Mouse (Mus musculus): ENCODE results near the gene Arhgap15. TPM values are rescaled to one million over a fixed set of nuclear protein-coding genes. Genes with fewer than 3 reads are reported as not detected.

Gene Arhgap15
- total RNA-seq, 2 experiments from 2014 or later: 6.7 to 8.0 TPM

DNA sequence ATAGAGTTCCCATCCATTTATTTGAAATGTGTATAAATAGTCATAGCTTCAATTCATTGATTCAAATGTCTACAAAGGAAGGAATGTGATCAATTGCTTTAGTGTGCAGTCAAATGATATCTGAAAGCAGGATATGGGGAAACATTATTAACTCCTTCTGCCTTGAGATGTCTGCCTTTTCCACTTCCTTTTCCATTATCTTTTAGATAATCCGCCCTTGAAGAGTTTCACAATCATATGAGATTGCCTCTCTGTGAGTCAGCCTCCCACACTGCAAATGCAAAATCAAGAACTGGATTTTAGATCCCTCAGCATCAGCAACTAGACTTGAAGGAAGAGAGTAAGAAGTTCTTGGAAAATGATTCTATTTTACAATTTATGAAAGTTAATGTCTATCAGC lies 276.1 kb downstream of the Arhgap15 start:
- no peak for DNase-seq (ENCODE audit: low spot score in 2 of 2)

DNA sequence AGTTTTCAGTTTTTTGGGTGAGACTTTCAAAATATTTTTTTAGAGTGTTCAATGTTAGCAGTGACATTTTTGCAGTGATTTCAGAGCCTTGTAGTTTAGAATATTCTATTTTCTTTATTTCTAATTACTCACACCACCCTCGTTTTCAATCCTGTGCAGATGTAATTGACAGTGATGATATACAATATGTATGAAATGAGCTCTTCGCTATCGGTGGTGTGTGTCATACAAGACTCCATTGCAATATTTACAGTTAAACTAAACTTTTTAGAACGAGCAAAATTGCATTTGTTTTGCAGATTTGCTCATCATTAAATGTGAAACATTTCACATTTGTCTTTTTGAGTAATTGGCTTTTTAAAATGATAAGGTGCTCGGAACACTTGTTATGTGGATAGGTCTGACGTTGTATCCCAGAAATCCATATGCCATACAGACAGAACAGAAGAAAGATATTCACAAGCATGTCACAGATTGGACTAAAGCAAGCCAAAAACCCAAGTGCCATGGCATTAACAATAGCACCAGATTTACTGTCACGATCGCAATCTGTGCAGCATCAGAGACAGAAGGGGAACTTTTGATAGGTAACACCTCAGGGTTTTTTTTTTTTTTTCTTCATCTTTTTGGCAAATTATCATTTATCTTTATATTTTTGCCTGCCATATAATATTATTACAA lies 280.6 kb downstream of the Arhgap15 start:
- DNase-seq (ENCODE audit: low spot score in 2 of 2): peak; percentile 14 to 32

DNA sequence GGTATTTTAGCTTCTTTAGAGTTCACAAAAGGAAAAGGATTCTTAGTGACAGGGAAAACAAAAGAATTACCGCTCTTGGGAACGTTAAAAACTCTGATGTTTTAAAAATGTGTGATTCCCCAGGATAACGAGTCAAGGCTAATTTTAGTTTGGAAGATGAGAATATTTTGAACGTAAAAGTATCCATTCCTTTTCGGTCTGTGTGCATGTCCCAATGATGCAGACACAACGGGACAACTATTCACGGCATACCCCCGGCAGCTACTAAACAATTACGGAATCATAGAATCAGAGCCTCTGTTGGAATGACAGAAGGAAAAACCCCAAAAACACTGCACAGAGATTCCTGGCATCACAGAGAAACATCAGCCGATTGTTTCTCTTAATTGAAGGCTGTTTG lies 281.2 kb downstream of the Arhgap15 start:
- peak in 1 of 2 experiments; percentile 22 for DNase-seq (ENCODE audit: low spot score in 2 of 2)

DNA sequence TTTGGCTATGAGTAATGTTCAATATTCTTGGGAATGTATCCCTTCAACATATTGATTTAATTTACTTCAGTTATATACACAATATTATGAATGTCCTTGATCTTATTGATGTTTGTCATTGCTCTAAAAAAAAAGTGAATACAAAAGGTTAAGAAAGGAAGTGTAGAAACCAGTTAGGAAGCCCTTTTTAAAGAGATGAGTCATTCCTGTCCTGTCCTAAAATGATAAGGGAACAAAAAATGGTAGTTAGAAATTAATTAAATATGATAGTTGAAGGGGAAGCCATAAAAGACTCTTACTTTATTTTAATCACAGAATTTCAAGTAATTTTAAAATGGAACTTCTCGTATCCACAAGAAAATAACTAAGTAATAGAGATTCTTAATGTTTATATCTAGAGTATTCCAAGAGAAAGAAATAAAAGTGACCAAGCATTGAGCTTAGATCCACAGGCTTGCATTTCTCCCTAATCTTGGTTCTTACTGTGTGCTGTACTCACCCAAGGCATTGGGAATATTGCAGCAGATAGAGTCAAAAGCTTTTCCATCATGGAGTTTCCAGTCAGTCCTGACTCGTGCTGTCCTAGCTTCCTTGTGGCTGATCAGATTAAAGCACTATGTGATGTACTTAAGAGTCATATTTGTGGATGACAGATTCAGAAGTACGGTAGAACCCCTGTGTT lies 291.0 kb downstream of the Arhgap15 start:
- no peak for DNase-seq (ENCODE audit: low spot score in 2 of 2)

DNA sequence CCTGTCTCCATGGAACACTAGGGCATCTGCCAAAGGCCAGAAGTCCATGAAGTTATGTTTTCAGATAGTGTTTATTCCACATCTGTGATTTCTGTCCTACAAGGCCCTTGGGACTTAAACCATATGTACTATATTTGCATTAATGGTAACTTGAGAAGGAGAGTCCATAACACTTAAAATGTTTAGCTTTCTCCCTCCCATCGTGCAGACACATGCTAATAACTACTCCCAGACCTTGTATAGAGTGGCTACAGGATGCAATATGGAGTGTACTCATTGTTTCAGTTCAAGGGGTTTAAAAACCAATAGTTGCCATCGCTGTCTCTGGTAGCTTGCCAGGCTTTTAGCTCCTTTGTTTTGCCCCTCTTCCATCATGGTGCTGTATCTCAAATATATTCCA lies 295.5 kb downstream of the Arhgap15 start:
- DNase-seq (ENCODE audit: low spot score in 2 of 2): no peak

DNA sequence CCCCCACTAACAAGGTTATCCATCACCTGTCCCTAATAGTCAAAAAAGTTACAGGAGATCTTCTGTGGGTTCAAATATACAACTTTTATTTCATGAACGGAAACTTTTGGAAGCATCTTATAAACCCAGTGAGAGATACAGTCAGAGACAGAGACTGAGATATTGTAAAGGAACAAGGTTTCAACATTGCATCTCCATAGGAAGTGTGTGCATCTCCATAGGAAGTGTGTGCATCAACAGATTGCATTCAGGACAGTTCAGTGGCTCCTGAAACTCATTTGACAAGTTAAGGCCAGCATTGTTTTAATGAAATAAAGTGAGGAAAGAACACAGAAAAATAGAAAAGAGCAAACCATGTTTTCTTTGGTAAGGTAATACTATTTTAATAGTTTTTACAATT lies 296.0 kb downstream of the Arhgap15 start:
- no peak for DNase-seq (ENCODE audit: low spot score in 2 of 2)

DNA sequence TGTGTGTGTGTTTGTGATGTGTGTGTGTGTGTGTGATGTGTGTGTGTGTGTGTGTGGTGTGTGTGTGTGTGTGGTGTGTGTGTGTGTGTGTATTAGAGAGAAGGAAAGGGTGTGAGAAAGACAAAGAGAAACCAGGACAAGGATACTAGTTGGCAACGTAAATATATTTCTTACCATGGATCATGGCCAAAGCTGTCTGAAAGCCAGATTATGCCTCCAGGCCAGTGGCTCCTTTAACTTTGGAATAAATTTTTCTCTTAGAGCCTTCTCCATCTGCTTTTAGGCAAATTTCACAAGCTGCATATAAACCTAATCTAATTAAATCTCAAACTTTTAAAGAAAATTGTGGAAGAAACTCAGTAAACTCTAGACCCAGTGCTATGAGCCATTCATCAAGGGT lies 296.6 kb downstream of the Arhgap15 start:
- DNase-seq (ENCODE audit: low spot score in 2 of 2): no peak

DNA sequence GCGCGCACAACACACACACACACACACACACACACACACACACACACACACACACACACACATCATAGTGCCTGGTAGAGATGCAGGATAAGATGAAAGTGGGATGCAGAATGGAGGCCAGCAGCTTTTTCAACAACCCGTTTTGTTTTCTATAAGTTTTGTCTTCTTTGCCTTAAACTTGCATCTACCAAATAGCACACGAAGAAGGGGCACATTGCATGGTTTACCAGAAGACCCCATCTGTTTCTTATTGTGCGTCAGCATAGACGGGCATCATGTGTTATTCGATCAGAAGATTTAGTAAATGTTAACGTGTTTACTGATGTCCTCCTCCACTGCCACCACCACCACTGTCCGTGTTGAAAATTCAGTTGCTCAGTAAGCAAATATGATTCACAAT lies 311.7 kb downstream of the Arhgap15 start:
- peak in 1 of 2 experiments; percentile 27 for DNase-seq (ENCODE audit: low spot score in 2 of 2)

DNA sequence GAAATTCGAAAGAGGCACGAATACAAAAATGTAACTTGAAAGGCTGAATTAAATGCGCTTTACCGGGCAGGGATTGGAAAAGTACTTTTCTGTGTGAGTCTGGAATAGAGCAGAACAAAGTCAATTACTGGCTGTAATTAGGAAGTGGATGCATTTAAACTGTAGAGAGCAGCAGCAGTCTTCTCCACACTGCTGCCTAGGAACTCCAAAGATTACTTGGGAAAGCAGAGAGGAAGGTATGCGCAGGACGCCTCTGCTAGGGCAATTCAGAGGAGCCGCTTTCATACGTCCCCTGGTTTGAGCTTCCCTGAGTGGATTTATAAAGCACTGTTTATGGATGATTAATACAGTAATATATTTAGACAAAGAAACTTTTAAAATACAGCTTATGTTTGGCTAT lies 312.1 kb downstream of the Arhgap15 start:
- DNase-seq (ENCODE audit: low spot score in 2 of 2): peak; percentile 25 to 26

DNA sequence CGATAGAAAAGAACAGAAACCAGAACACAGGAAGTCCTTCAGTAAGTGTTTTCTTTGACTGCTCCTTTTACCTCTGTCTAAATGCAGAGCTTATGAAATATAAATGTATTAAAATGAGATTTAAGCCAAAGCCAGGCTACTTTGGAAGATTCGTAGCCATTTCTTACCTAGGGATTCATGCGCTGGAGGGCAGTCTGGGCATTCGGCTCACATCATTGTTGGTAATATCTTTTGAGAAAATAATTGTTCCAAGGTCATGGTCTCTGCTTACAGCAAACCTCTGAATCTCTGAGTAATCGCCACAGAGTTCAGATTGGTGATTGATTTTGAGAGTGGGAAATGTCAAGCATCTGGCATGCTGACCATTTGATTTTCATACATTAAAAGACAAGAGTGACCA lies 316.4 kb downstream of the Arhgap15 start:
- DNase-seq (ENCODE audit: low spot score in 2 of 2): no peak

DNA sequence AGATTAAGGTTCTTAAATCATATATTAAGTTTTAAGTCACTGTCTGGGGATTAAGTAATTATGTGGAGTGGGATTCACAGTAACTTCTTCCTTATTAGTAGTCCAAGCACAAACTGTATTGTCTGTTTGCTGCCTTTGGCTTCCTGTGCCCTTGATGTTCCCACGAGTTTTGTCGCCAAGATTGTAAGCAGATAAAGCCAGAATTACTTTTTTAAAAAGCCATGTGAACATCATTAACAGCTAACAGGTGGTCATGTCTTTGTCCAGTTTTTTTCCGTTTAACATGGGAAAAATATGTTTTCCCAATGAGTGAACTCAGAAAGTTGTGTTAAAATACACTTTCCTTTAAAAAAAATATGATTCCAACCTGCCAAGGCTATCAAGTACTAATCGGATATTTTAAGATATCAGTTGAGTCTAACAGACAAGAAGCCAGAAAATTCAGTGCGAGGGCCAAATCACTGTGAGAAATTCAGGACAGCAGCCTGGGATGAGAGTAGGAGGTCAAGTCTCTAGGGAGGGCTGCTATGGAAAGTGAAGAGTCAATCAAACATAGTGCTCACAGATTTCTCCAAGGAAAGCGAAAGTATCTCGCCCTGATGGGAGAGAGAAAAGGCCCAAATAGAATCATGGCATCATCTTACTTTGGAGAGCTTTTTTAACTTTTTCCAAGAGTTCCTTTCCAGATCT lies 319.7 kb downstream of the Arhgap15 start:
- no peak for DNase-seq (ENCODE audit: low spot score in 2 of 2)

DNA sequence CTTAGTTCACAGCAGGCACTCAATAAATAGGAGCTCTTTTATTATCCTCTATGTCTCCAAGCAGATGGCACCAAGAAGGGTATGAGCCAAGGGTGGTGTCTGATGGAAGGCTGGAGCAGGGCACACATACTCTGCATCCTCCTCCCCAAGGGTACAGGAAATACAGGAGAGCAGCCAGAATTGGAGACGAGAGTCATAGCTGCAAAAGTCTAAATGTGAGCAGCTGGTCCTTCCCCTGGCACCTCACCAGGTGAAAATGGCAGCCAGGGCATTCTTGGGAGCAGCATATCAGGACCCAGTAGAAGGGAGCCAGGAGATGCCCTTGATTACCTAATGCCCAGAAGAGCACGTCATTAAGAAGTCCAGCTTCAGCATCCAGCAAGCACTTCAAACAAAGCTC lies 320.3 kb downstream of the Arhgap15 start:
- peak; percentile 30 to 54 for DNase-seq (ENCODE audit: low spot score in 2 of 2)

DNA sequence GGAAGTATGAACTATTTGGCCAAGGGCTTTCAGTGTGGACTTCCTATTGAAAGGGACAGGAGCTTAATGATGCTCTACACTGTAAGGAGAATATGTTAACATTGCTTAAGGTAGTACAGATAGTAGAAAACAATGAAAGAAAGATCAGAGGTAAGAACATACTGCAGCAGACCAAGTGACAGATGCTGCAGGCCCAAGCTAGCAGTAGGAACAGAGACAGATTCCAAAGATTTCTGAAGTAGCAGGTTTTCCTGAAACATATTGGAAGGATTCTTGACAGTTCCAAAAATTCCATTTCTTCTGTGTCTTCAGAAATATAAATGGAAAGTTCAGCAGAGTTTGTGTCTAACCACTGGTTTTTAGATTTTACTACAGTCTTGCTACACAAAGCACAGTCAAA lies 327.9 kb downstream of the Arhgap15 start:
- DNase-seq (ENCODE audit: low spot score in 2 of 2): no peak

DNA sequence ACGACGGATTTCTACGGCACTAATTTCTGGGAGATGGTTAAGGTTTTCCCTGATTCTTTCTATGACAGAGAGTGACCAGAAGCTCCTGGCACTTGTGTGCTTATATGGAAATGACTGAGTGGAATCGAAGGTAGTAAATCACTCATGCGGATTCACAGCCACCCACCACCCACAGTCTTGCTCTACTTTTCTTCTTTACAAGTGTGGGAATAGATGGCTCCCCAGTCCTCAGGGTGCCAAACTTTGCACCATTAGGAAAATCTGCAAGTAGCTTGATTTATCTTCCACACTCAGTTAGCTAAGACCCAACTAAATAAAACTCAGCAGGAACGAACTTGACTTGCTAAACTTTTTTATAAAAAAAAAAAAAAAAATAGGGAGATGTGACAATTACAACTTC lies 331.9 kb downstream of the Arhgap15 start:
- DNase-seq (ENCODE audit: low spot score in 2 of 2): no peak

DNA sequence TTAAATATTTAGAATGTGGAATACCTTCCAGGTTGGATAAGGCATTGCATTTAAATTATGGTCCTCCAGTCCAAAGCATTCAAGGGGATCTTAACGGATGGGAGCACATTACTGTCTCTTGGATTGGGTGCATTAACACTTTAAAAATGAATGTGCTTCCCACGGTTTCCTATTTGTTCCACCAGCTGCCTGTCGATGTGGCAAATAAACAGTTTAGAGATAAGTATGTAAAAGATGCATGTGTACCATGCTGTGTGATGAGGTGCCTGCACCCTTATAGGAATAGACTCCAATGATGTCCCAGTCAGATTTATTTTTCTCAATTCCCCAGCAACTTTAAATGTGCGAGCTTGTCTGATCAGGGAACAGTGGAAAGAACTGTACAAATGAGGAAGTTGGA lies 332.6 kb downstream of the Arhgap15 start:
- DNase-seq (ENCODE audit: low spot score in 2 of 2): no peak

DNA sequence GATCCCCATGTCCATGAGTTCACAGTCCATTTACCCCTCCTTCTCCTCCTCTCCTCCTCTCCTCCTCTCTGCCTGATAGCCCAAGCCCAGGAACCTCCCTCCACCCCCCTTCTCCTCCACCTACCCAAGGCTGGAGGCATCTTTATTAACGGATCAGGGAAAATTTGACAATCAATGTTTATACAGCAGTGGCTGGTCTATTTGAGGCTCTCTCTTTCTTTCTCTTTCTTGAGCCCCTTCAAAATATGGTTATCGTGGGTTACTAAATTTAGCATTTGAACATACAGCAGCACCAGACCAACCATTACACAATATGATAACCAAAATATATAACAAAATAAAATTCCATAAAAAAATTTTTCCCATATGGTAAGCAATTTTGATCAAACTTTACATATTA lies 335.8 kb downstream of the Arhgap15 start:
- no peak for DNase-seq (ENCODE audit: low spot score in 2 of 2)

DNA sequence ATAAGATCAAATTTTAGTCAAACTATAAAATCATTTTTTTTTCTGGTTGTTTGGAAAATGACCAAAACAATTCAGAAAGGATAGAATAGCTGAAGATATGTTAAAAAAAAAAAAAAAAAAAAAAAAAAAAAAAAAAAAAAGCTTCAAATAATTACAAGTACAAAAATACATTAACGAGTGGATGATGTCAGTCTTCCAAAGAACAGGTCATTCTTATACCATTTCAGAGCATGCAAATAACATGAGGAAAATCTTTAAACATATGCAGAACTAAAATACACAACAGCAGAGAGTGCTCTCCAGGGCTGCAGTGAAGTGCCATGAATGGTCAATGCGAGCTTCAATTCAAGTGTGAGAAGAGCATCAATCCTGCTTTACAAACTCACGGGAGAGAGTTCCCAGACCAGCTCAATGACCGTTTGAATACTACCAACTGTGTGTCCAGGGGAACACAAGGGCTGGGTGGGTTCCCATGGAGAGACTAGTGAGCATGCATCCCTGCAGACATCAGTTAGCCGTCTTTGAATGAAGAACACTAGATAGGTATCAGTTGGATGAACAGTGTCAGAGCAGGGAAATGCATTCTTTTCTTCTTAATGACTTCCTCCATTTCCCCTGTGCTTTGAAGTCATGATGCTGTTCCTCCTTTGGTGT lies 337.9 kb downstream of the Arhgap15 start:
- DNase-seq (ENCODE audit: low spot score in 2 of 2): no peak

DNA sequence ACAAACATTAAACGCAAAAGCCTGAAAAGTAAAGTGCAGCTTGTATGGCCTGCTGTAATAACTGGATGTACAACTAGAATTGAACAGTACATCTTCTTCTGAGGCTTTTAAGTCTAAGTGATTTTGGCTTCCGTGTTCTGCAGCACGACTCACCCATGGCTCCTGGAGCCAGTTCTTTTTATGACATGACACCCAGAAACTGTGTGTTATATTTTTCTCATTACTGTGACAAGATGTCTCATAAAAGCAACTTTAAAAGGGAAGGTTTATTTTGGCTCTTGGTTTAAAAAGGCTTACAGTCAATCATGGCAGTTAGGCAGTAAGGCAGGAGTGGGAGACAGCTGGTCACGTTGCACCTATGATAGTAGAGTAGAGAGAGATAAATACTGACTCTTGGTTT lies 349.9 kb downstream of the Arhgap15 start:
- DNase-seq (ENCODE audit: low spot score in 2 of 2): no peak

DNA sequence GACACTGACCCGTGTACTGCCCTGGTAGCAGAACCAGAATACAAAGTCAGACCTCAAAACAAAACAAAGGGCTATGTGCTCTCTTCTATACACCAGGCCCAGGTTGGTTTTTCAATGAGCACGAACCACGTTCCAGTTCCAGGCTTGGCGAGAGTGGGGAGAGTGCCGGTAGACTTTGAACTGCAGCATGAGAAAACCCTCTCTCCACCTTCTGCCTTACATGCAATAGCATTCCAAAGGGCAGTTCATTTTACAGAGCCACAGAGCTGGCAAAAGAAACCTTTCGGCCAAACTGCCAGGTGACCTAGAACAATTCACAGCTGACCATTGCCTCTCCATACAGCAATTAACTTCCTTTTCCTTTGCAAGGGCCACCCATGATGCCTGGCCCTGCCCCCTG lies 353.7 kb downstream of the Arhgap15 start:
- DNase-seq (ENCODE audit: low spot score in 2 of 2): no peak

DNA sequence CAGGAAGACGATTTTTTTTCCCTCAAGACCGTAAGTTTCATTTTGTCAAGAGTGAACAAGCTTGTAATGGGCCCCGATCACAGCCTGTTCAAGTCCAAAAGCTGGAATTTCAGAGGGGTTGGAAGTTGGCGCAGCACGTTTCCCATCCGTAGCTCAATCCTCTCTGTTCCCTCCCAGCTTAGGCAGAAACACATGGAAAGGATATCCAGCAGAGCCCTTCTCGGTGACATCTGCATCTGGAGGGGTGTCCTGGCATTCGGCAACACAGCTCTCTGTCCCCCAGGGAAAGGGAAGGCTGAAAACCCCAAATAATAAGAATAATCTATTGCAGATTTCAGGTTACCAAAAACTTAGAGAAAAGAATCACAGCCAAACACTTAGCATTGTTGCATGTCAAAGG lies 354.7 kb downstream of the Arhgap15 start:
- DNase-seq (ENCODE audit: low spot score in 2 of 2): no peak

DNA sequence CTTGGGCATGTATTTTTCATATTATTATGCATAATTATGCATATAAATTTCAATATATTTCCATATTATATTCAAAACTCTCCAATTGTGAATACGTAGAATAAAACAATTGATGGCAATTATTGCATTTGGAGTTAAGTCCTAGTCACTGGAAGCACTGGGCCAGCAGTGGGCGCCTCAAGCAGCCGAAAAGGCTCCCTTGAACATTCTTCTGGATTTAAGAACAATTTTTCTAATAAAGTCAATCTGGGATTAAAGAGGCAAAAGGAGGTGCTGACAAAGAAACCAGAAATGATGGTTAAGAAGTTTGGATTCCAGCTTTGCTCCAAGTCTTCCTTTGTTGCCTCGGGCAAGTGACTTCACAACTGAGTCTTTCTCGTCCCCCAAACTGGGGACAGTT lies 355.1 kb downstream of the Arhgap15 start:
- DNase-seq (ENCODE audit: low spot score in 2 of 2): peak in 1 of 2 experiments; percentile 22

All from layer of hippocampus, postnatal 10 days (tissue).